Mouse (Mus musculus): Measurements from ENCODE around the gene Gpatch8.

Gpatch8 gene

GRCm38 (mm10) chr11:102432115-102432843 lies 123.9 kb downstream of the Gpatch8 start:
- DNase-seq: peak; percentile 65

DNA sequence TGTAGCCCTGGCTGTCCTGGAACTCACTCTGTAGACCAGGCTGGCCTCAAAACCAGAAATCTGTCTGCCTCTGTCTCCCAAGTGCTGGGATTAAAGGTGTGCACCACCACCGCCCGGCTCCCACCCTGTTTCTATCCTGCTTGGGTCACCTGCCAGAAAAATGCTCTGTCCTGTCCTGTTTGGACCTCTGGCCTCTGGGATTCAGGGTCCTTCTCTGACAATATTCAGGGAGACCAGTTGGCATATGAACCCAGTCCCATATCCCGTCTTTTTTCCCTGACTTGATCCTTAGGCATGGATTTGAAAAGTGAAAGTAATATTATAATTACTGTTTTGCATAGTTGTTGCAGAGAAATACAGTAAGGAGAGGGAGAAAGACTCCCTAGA lies 124.5 kb downstream of the Gpatch8 start:
- peak; percentile 62 for DNase-seq

GRCm38 (mm10) chr11:102431018-102431645 lies 125.1 kb downstream of the Gpatch8 start:
- DNase-seq: peak; percentile 79

- DNase-seq: peak; percentile 96
These were observed 125.8 kb downstream of the Gpatch8 start, which contains the start of gene Grn for GRCm38 (mm10) chr11:102430121-102431017. Gene Grn, plus strand, starts transcription at chr11:102430315.

- DNase-seq: peak; percentile 42
These were observed 126.6 kb downstream of the Gpatch8 start for GRCm38 (mm10) chr11:102429551-102429950.

DNA sequence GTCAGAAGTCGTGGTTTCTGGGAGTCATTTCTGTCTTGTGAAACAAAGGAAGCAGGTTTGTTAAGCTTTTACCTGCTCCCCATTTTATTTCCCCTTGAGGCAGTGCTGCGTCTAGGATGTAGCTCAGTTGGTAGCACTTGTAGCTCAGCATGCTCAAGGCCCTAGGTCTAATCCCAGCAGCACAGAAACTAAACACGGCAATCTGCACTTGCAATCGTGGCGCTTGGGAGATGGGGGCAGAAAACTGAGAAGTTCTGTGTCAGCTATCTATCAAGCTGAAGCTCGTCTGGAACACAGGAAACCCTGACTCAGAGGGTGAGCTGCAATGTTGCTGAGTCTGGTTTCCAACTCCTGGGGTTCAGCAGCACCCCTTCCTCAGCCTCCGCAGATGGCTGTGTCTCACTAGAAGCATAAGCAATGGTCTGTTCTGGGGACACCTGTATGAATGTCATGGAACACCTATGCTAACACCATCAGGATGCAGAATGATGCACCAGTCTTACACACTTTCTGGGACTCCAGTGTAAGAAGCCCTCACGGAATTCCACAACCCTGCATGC lies 127.1 kb downstream of the Gpatch8 start:
- peak; percentile 46 for DNase-seq

Data from cerebellum, adult 9-11 months (tissue).